Mouse (Mus musculus) CH12.LX (cell line): ENCODE data around the gene Pamr1.

Experiments used
- CHD1 ChIP-seq: IDR thresholded peaks from 2 replicates; pipeline ENCODE4 v1.6.1; 2012; ENCODE audit warnings: low read depth, low read length, improper control_type of control experiment, inconsistent platforms
- CTCF ChIP-seq, 2 experiments: IDR thresholded peaks in 1 of 2; conservative IDR thresholded peaks in 1 of 2; 2 replicates each; pipeline ENCODE4 v1.5.1; 2011 to 2012; ENCODE audit warnings: low read depth in 2 of 2, low read length in 2 of 2, improper control_type of control experiment in 1 of 2, inconsistent platforms in 1 of 2, mild to moderate bottlenecking in 1 of 2, moderate library complexity in 1 of 2
- EP300 ChIP-seq: IDR thresholded peaks from 2 replicates; pipeline ENCODE4 v1.6.1; 2011; ENCODE audit warnings: low read length, improper control_type of control experiment
- ETS1 ChIP-seq: conservative IDR thresholded peaks from 2 replicates; pipeline ENCODE4 v1.6.1; 2012; ENCODE audit warnings: low read depth, mild to moderate bottlenecking, inconsistent platforms, low read length, improper control_type of control experiment, moderate library complexity
- MAZ ChIP-seq: IDR thresholded peaks from 2 replicates; pipeline ENCODE4 v1.6.1; 2012; ENCODE audit warnings: low read depth, mild to moderate bottlenecking, inconsistent platforms, low read length, improper control_type of control experiment, moderate library complexity
- NELFE ChIP-seq: IDR thresholded peaks from 2 replicates; pipeline ENCODE4 v1.6.1; 2011; ENCODE audit warnings: low read depth, low read length, improper control_type of control experiment
- NRF1 ChIP-seq: IDR thresholded peaks from 2 replicates; pipeline ENCODE4 v1.6.1; 2014; ENCODE audit warnings: low read depth, mild to moderate bottlenecking, inconsistent platforms, low read length, improper control_type of control experiment, moderate library complexity
- POLR2A ChIP-seq: IDR thresholded peaks from 2 replicates; pipeline ENCODE4 v1.6.1; 2011; ENCODE audit warnings: low read depth, mild to moderate bottlenecking, improper control_type of control experiment, low read length
- SIN3A ChIP-seq: IDR thresholded peaks from 2 replicates; pipeline ENCODE4 v1.6.1; 2012; ENCODE audit warnings: low read length, improper control_type of control experiment, inconsistent platforms
- TBP ChIP-seq: conservative IDR thresholded peaks from 2 replicates; pipeline ENCODE4 v1.6.1; 2011; ENCODE audit warnings: low read depth, low read length, improper control_type of control experiment
- ZC3H11A ChIP-seq: IDR thresholded peaks from 2 replicates; pipeline ENCODE4 v1.6.1; 2012; ENCODE audit warnings: low read depth, mild to moderate bottlenecking, inconsistent platforms, low read length, improper control_type of control experiment

GRCm38 (mm10) chr2:102589977-102590376 lies 40.2 kb downstream of the Pamr1 start:
- no peak for TF ChIP-seq POLR2A
- no peak for TF ChIP-seq TBP
- no peak for TF ChIP-seq ETS1
- peak; percentile 75 to 94 for TF ChIP-seq CTCF (conservative IDR thresholded peaks at IDR 0.05 in 1 of 2, IDR thresholded peaks at IDR 0.05 in 1 of 2; ENCODE audit: low read depth in 2 of 2, low read length in 2 of 2)
- TF ChIP-seq NRF1: no peak
- TF ChIP-seq NELFE: 0 out of 2 replicates have a peak, but pooled peaks have one; percentile 28
- TF ChIP-seq EP300: no peak
- no peak for TF ChIP-seq SIN3A
- no peak for TF ChIP-seq CHD1
- TF ChIP-seq ZC3H11A: peak; percentile 31
- TF ChIP-seq MAZ: no peak
